In genomic region chr11:101395110-101395509, GRCm38 (mm10) we compare ENCODE assay signal across 9 mouse cellular contexts. TPM values are rescaled to one million over a fixed set of nuclear protein-coding genes. Genes with fewer than 3 reads are reported as not detected.
DNase-seq lines count a peak whose midpoint lies in the region; ATAC-seq and TF ChIP-seq lines count a peak whose summit lies in the region.
"Had no signal": no experiment of that assay in that cellular context is flagged by ENCODE, and none has a peak within 500 bp of the region (broad histone marks: within the 10 kb centered on the region; RNA-seq: fewer than 3 reads in every experiment).

No protein-coding gene starts in this region.

- H3K9ac ChIP-seq in neural tube, embryonic 15.5 days (replicated peaks), result no peak overlapping the region
- H3K9ac ChIP-seq in hindbrain, postnatal 0 days (replicated peaks; ENCODE audit: low read length), result no peak overlapping the region

- TF ChIP-seq POLR2A in cerebellum, adult 2 months (IDR thresholded peaks at IDR 0.05; ENCODE audit: borderline replicate concordance, insufficient read depth, low read length), result no peak

- H3K4me2 ChIP-seq in neural tube, embryonic 15.5 days, result no peak overlapping the region
- no peak overlapping the region for H3K4me2 ChIP-seq in hindbrain, postnatal 0 days (ENCODE audit: low read depth, low read length)

- H3K27me3 ChIP-seq in neural tube, embryonic 15.5 days (replicated peaks), result no peaks in the 10 kb centered on the region
- no peaks in the 10 kb centered on the region for H3K27me3 ChIP-seq in cerebellum, adult 2 months (ENCODE audit: control insufficient read depth, insufficient read depth, low read length)
- H3K27me3 ChIP-seq in hindbrain, postnatal 0 days (ENCODE audit: insufficient read depth, low read length), result no peaks in the 10 kb centered on the region

- ATAC-seq in neural tube, embryonic 15.5 days (ENCODE audit: low FRiP score), result no peak
- peak; percentile 80; the same call in 1 of the 2 replicates for ATAC-seq in frontal cortex, adult (ENCODE audit: low TSS enrichment)
- peak; percentile 78; the same call in 1 of the 2 replicates for ATAC-seq in hindbrain, postnatal 0 days

- peak; percentile 77 for TF ChIP-seq CTCF in cerebellum, adult 2 months (IDR thresholded peaks at IDR 0.05; ENCODE audit: borderline replicate concordance, insufficient read depth, low read depth, low read length)
- peak; percentile 96 for TF ChIP-seq CTCF in hindbrain, postnatal 0 days (IDR thresholded peaks at IDR 0.05; ENCODE audit: low read depth)
- TF ChIP-seq CTCF in left cerebral cortex, adult 2 months (IDR thresholded peaks at IDR 0.05), result peak; percentile 91

- H3K4me1 ChIP-seq in neural tube, embryonic 15.5 days, result peaks cover 2% of the 10 kb centered on the region; the same call in 1 of the 2 replicates
- H3K4me1 ChIP-seq in cerebellum, adult 2 months (ENCODE audit: control insufficient read depth, insufficient read depth, low read length), result no peaks in the 10 kb centered on the region
- H3K4me1 ChIP-seq in hindbrain, postnatal 0 days (ENCODE audit: insufficient read depth, low read length), result no peaks in the 10 kb centered on the region

- no peaks in the 10 kb centered on the region for H3K9me3 ChIP-seq in neural tube, embryonic 15.5 days (replicated peaks)
- H3K9me3 ChIP-seq in hindbrain, postnatal 0 days (ENCODE audit: low read length), result no peaks in the 10 kb centered on the region

- no peaks in the 10 kb centered on the region for H3K36me3 ChIP-seq in neural tube, embryonic 15.5 days
- no peaks in the 10 kb centered on the region for H3K36me3 ChIP-seq in hindbrain, postnatal 0 days (ENCODE audit: insufficient read depth, low read length)

- H3K4me3 ChIP-seq in neural tube, embryonic 15.5 days (replicated peaks), result no peak overlapping the region
- no peak overlapping the region for H3K4me3 ChIP-seq in cerebellum, adult 2 months (replicated peaks; ENCODE audit: insufficient read depth, low read depth, low read length)
- no peak overlapping the region for H3K4me3 ChIP-seq in hindbrain, postnatal 0 days (ENCODE audit: low read length)
- H3K4me3 ChIP-seq in left cerebral cortex, adult 2 months, result no peak overlapping the region

- intact Hi-C loops in left cerebral cortex, adult 2 months (cut with DNase I), result loop anchor here (1.0 to 5.0 kb wide), 2 partner anchors 72 to 183 kb away; no protein-coding TSS in a partner anchor

- no peak overlapping the region for H3K27ac ChIP-seq in neural tube, embryonic 15.5 days (replicated peaks)
- H3K27ac ChIP-seq in cerebellum, adult 2 months (ENCODE audit: insufficient read depth, low read length), result no peak overlapping the region
- no peak overlapping the region for H3K27ac ChIP-seq in hindbrain, postnatal 0 days
- no peak overlapping the region for H3K27ac ChIP-seq in left cerebral cortex, adult 2 months

- 9% methylated on average over 8 of the region's 8 CpGs for WGBS in neural tube, embryonic 15.5 days
- 4% methylated on average over 8 of the region's 8 CpGs for WGBS in cerebellum, adult 2 months
- WGBS in hindbrain, postnatal 0 days, result 6% methylated on average over 8 of the region's 8 CpGs

- peak; percentile 71 for DNase-seq in neural tube, embryonic 10.5 days (ENCODE audit: extremely low spot score, low spot score)
- DNase-seq in cerebellum, adult 2 months, result peak; percentile 60
- peak; percentile 89 for DNase-seq in hindbrain, postnatal 0 days (ENCODE audit: low spot score)
- peak; percentile 59 to 68 for DNase-seq in left cerebral cortex, adult 2 months (ENCODE audit: extremely low spot score in 1 of 2, low spot score in 2 of 2)
- peak; percentile 59 for DNase-seq in naive thymus-derived CD4-positive, alpha-beta T cell, adult 2 months (ENCODE audit: low read depth)
- peak; percentile 84 for DNase-seq in testis, postnatal 10 days (ENCODE audit: low spot score)

RNA-seq across cellular contexts. Expression of gene Aarsd1, which starts 22.3 kb away (rescaled TPM):
- polyA plus RNA-seq in neural tube, embryonic 15.5 days (2015; fragmentation: Nextera tagmentation; extraction: Ambion mirVana), result 88.1 and 94.0 TPM in 2 replicates
- 53.2 and 55.3 TPM in 2 replicates for polyA plus RNA-seq in cerebellum, adult 2 months (2012; rRNA removed)
- total RNA-seq in hindbrain, postnatal 0 days (2014; rRNA removed), result 62.5 and 69.4 TPM in 2 replicates
- 89.9 and 91.6 TPM in 2 replicates for polyA plus RNA-seq in hindbrain, postnatal 0 days (2015; fragmentation: Nextera tagmentation; extraction: Ambion mirVana)
- total RNA-seq in left cerebral cortex, adult 2 months (2021), result 10 to 100 TPM; 43.8 to 47.1 TPM

RNA-seq across cellular contexts. Expression of gene G6pc, which starts 27.7 kb away (rescaled TPM):
- not detected in 2 replicates for polyA plus RNA-seq in neural tube, embryonic 15.5 days (2015; fragmentation: Nextera tagmentation; extraction: Ambion mirVana)
- 0.08 TPM in 1 of 2 replicates, not detected in the other for polyA plus RNA-seq in cerebellum, adult 2 months (2012; rRNA removed)
- total RNA-seq in hindbrain, postnatal 0 days (2014; rRNA removed), result 0.26 TPM in 1 of 2 replicates, not detected in the other
- polyA plus RNA-seq in hindbrain, postnatal 0 days (2015; fragmentation: Nextera tagmentation; extraction: Ambion mirVana), result not detected in 2 replicates
- total RNA-seq in left cerebral cortex, adult 2 months (2021), result not detected
- polyA plus RNA-seq: frontal cortex, adult 2 months had no signal

RNA-seq across cellular contexts. Expression of gene Gm27029, which starts 29.5 kb away (rescaled TPM):
- 7.7 and 10.6 TPM in 2 replicates for polyA plus RNA-seq in neural tube, embryonic 15.5 days (2015; fragmentation: Nextera tagmentation; extraction: Ambion mirVana)
- polyA plus RNA-seq in cerebellum, adult 2 months (2012; rRNA removed), result 2.9 and 3.1 TPM in 2 replicates
- 2.2 TPM in 1 of 2 replicates, not detected in the other for total RNA-seq in hindbrain, postnatal 0 days (2014; rRNA removed)
- 4.7 and 6.4 TPM in 2 replicates for polyA plus RNA-seq in hindbrain, postnatal 0 days (2015; fragmentation: Nextera tagmentation; extraction: Ambion mirVana)
- total RNA-seq in left cerebral cortex, adult 2 months (2021), result 1 to 10 TPM; 7.1 to 9.9 TPM

RNA-seq across cellular contexts. Expression of gene Rundc1, which starts 29.8 kb away (rescaled TPM):
- polyA plus RNA-seq in neural tube, embryonic 15.5 days (2015; fragmentation: Nextera tagmentation; extraction: Ambion mirVana), result 28.7 and 29.0 TPM in 2 replicates
- 31.8 and 32.0 TPM in 2 replicates for polyA plus RNA-seq in cerebellum, adult 2 months (2012; rRNA removed)
- 11.6 and 12.4 TPM in 2 replicates for total RNA-seq in hindbrain, postnatal 0 days (2014; rRNA removed)
- 21.4 and 22.7 TPM in 2 replicates for polyA plus RNA-seq in hindbrain, postnatal 0 days (2015; fragmentation: Nextera tagmentation; extraction: Ambion mirVana)
- total RNA-seq in left cerebral cortex, adult 2 months (2021), result 10 to 100 TPM; 37.2 to 44.0 TPM

RNA-seq across cellular contexts. Expression of gene Ptges3l, which starts 30.0 kb away (rescaled TPM):
- polyA plus RNA-seq in neural tube, embryonic 15.5 days (2015; fragmentation: Nextera tagmentation; extraction: Ambion mirVana), result 4.3 and 4.5 TPM in 2 replicates
- polyA plus RNA-seq in cerebellum, adult 2 months (2012; rRNA removed), result 1.2 and 1.8 TPM in 2 replicates
- total RNA-seq in hindbrain, postnatal 0 days (2014; rRNA removed), result 0.31 and 0.58 TPM in 2 replicates
- polyA plus RNA-seq in hindbrain, postnatal 0 days (2015; fragmentation: Nextera tagmentation; extraction: Ambion mirVana), result 3.8 and 4.6 TPM in 2 replicates
- 1 to 10 TPM; 2.3 to 4.2 TPM for total RNA-seq in left cerebral cortex, adult 2 months (2021)
